Mouse (Mus musculus) C2C12 (cell line): Measurements from ENCODE around the gene Braf.

Source experiments
- CTCF ChIP-seq: IDR thresholded peaks from one replicate; pipeline ENCODE4 v1.5.1; 2011; ENCODE audit not compliant: control insufficient read depth, insufficient read depth, insufficient read length
- MYOD1 ChIP-seq: IDR thresholded peaks from one replicate; pipeline ENCODE4 v1.6.1; 2011; ENCODE audit warnings: low read depth; ENCODE audit not compliant: control insufficient read depth, insufficient read length
- MYOG ChIP-seq: IDR thresholded peaks from one replicate; pipeline ENCODE4 v1.6.1; 2011; ENCODE audit not compliant: control insufficient read depth, insufficient read length; ENCODE audit errors: extremely low read depth
- USF1 ChIP-seq: IDR thresholded peaks from one replicate; pipeline ENCODE4 v1.6.1; 2011; ENCODE audit warnings: low read depth, mild to moderate bottlenecking, control low read depth, moderate library complexity

- TF ChIP-seq USF1 (no peak), CTCF (no peak), MYOG (no peak), MYOD1 (no peak)
Measured at GRCm38 (mm10) chr6:39718567-39718966, 6.7 kb downstream of the Braf start.
